Mouse (Mus musculus): ENCODE data around the gene Plac1.

The Plac1 gene

DNA sequence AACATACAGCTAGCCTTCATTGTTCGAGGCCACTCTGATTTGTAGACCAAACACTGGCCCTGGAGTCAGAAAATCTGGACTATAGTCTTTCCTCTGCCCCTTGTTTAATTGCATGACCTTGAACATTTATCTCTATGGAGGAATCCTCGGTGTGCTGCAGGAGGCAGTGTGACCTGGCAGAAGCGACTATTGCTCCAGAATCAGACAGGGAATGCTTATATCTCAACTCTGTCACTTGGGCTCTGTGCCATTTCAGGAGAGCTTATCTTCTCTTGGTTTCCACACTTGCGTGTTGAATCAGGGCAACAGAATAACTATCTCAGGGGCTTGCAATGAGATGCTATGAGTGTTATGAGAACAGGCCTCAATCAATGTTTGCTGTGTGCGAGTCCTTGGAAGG, 38.3 kb downstream of the Plac1 start:
- in situ Hi-C loops (cut with MboI): no loop called here

DNA sequence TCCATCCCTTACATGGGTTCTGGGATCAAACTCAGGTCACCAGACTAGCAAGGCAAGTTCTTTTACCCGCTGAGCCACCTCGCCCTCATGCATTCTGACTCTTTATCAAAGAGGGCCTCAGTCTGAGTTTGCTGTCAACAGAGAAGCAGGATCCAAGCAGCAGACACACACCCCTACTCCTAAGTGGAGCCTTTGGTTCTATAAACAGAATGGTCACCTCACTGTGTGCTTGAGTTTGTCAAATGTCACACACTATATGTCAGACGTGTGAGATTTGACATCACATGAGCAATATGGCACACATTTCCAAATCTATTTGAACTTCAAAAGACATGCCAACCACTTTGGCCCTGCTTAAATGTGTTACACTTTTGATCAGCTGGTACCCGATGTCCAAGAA, 42.2 kb downstream of the Plac1 start:
- in situ Hi-C loops (cut with MboI): no loop called here

GRCm38 (mm10) chrX:53196392-53196791, 43.5 kb downstream of the Plac1 start:
- in situ Hi-C loops (cut with MboI): no loop called here

- in situ Hi-C loops (cut with MboI): no loop called here
These were observed 51.2 kb downstream of the Plac1 start for GRCm38 (mm10) chrX:53188692-53189091.

GRCm38 (mm10) chrX:53179801-53180200, 60.1 kb downstream of the Plac1 start:
- in situ Hi-C loops (cut with MboI): no loop called here

DNA sequence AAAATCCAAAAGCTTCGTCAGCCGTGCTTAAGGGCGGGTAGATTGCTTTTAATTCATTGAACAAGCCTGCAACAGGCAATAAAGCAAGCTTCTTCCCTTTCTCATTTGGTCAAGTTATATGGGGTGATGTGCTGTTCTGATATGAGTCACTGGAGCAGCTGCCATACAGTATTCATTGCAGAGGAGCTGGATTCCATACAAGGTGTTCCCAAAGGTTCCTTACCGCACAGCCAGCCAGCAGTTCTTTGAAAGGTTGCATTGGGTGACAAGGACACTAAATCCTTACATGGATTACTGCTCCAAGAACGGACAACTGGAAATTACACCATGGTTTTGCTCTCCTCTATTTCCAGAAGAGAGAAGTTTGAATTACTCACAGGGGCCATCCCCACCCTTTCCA, 63.6 kb downstream of the Plac1 start:
- in situ Hi-C loops (cut with MboI): no loop called here

- in situ Hi-C loops (cut with MboI): no loop called here
These were observed 71.3 kb downstream of the Plac1 start for GRCm38 (mm10) chrX:53168623-53169022.

DNA sequence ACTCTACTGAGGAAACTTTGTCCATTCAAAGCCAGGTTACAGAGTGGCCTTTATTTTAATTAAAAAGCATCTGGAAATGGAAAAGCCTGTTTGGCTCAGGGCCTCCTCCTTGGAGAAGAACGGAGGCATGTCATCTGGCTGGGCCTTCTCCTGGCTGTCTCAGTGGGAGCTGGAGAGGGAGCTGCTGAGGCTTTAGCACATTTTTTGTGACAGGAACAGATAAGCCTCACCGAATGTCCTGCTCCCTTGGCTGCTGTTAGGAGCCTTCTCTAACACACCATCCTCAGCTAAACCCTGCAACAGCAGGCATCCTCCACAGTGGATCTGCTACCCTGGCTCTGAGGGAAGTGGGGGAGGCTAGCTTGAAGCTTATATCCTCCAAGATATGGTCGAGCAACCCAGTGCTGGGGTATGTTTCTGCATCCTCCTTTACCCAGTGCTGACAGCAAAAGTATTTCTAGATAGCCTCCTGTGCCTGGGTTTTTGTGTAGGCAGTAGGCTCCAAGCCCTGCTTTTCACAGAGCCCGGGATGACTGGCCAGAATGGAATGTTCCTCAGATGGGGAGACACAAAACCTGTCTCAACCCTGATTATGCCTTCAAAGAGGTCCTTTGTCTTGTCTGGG, 72.9 kb downstream of the Plac1 start:
- in situ Hi-C loops (cut with MboI): no loop called here

- in situ Hi-C loops (cut with MboI): no loop called here
These were observed 73.5 kb downstream of the Plac1 start for GRCm38 (mm10) chrX:53166251-53166900.

GRCm38 (mm10) chrX:53162589-53162988, 77.3 kb downstream of the Plac1 start:
- in situ Hi-C loops (cut with MboI): no loop called here

DNA sequence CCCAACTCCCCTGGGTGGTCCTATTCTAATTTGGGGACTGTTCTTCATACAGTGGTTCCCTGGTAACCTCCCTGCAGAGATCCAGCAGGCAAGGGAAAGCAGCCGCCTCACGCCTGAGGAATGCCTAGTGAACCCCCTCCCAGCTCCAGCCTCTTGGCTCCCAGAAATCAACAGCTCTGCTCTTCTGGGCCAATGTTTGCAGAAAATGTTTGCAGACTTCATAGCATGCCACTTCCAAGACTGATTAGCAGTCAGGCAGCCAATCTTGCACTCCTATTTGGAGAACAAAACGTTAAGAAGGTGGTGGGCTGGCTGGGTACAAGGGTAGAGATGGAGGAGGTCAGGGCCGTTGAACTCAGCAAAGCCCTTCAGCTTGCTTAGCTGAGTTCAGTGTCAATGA, 78.3 kb downstream of the Plac1 start:
- in situ Hi-C loops (cut with MboI): no loop called here

- in situ Hi-C loops (cut with MboI): no loop called here
These were observed 78.8 kb downstream of the Plac1 start for GRCm38 (mm10) chrX:53161115-53161514.

DNA sequence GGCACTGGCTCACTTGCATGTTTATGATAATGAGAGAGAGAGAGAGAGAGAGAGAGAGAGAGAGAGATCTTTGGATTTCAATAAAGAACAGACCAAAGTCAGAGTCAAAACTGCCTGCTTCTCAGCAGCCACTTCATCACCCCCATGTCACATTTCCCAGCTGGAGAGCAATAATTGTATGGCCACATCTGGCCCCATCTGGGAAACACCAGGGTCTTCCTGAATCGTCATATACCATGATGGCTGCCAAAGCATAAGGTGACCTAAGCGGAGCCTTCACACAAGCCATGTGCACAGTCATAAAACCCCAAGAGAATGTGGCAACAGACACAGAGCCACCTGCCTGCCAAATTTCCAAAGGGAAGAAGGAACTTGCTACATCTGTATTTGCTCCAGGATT, 91.9 kb downstream of the Plac1 start:
- in situ Hi-C loops (cut with MboI): no loop called here

- in situ Hi-C loops (cut with MboI): no loop called here
These were observed 93.5 kb downstream of the Plac1 start for GRCm38 (mm10) chrX:53146389-53146917.

GRCm38 (mm10) chrX:53139641-53140040, 100.3 kb downstream of the Plac1 start:
- in situ Hi-C loops (cut with MboI): no loop called here

DNA sequence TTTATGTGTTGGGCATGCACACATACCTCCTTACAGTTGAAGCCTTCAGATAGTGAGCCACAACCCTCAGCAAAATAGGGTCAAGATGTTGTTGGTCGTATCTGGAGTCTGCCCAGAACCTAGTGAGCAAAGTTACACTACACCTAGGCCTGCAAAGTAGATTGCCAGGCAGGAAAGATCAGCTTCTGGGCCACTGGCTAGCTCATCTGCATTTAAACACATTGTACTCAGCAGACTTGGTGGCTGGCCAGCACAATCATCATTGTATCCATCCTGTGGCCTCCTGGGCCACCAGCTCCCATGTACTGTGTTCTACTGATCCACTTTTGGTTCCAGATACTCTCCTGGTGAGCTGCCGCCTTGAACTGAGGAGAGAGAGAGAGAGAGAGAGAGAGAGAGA, 102.8 kb downstream of the Plac1 start:
- in situ Hi-C loops (cut with MboI): no loop called here

- in situ Hi-C loops (cut with MboI): no loop called here
These were observed 110.4 kb downstream of the Plac1 start for GRCm38 (mm10) chrX:53129501-53129900.

DNA sequence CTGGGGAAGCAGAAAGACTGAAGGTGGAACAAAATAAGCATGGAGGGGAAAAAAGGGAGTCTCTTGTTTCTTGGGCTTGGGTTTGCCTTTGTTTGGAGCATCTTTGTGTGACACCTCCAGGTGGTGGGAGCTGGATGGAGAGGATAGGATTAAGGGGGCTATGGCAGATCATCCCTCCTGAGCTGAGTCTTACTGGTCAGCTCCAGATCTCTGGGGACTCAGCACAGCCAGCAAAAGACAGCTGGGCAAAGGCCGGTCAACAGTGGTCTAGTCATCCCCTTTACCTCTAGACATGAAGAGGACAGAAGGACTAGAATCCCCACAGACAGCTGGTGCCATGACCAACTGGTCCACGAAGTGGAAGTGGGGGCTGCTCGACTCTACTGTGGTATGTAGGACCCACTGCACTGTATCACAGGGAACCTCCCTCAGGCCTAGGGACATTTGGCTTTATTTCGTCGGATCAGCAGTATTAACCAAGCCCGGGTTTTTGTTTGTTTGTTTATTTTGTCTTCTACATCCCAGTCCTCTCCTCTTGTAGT, 113.3 kb downstream of the Plac1 start:
- in situ Hi-C loops (cut with MboI): no loop called here

- in situ Hi-C loops (cut with MboI): no loop called here
These were observed 114.0 kb downstream of the Plac1 start for GRCm38 (mm10) chrX:53125838-53126467.

- in situ Hi-C loops (cut with MboI): no loop called here
These were observed 116.3 kb downstream of the Plac1 start for GRCm38 (mm10) chrX:53123562-53123961.

DNA sequence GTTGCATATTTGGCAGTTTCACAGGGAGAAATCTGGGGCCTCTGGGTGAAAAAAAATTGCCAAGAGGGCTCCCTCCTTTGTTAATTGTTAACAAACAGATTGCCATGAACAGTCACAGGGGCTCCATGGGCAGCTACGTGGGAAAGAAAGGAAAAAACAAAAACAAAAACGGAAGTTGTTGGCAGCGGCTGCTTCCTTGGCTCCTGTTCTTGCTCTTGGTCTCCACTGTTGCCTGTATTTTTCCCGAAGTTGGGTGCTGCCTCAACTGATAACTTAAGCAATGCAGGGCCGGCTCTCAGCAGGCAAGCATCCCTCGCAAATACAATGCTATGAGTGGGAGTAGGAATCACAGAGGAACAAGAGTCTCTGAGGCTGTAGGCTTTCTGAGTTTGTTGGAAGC, 121.3 kb downstream of the Plac1 start:
- in situ Hi-C loops (cut with MboI): no loop called here

GRCm38 (mm10) chrX:53118019-53118418, 121.9 kb downstream of the Plac1 start:
- in situ Hi-C loops (cut with MboI): no loop called here

DNA sequence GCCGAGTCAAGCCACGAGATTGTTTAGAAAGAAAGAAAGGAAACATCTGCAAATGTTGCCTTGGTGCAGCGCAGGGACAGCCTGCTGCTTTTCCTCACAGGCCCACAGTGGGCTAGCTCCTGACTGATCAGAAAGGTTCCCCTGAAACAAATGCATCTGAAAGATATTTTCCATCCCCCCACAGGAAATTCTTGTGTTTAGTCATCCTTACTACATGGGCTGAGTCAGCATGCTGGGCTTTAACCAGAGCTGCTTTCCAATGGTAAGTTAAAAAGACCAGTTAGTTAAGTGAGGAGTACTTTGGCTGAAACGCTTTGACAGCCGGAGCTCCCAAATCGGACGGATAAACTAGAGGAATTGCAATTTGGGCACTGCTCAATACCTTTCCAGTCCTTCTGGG, 124.9 kb downstream of the Plac1 start:
- in situ Hi-C loops (cut with MboI): no loop called here

Measured in mature B cell (primary cell).